Mouse (Mus musculus): ENCODE measurements around the gene Ciita. TPM values are rescaled to one million over a fixed set of nuclear protein-coding genes. Genes with fewer than 3 reads are reported as not detected.

Gene Ciita
- polyA plus RNA-seq (2015; fragmentation: Nextera tagmentation; extraction: Ambion mirVana): 1.7 and 2.7 TPM in 2 replicates

DNA sequence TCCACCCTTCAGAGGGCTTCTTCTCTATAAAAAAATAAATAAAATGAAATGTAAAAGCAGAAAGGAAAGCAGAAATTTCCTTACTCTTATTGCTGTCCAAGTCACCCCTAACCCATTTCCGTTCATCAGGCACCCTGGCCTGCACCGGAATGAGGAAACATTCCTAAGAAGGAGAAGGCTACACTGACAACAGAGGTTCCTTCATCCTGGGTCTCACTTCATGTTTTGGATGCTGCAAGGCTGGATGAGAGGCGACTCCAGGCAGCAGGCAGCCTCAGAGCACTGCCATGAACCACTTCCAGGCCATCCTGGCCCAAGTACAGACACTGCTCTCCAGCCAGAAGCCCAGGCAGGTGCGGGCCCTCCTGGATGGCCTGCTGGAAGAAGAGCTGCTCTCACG, at the start of gene Ciita:
Gene Ciita, plus strand, starts transcription at position 203 of the 400 bp plus-strand sequence.
- Histone ChIP-seq H3K27me3 (ENCODE audit: control insufficient read depth, insufficient read depth, low read length) (no peaks in the 10 kb centered on the region; the same call in 1 of the 2 replicates), H3K9me3 (replicated peaks; ENCODE audit: control insufficient read depth, low read length) (no peaks in the 10 kb centered on the region), H3K4me1 (ENCODE audit: control insufficient read depth, insufficient read depth, low read length) (no peaks in the 10 kb centered on the region), H3K27ac (ENCODE audit: low read length) (no peak within 1 kb of the TSS), H3K36me3 (ENCODE audit: control insufficient read depth, insufficient read depth) (no peaks in the 10 kb centered on the region), H3K4me2 (ENCODE audit: low read depth, low read length) (no peak within 1 kb of the TSS), H3K4me3 (ENCODE audit: low read length) (no peak within 1 kb of the TSS), H3K9ac (ENCODE audit: low read length) (no peak within 1 kb of the TSS)
- ATAC-seq (replicated peaks; ENCODE audit: extremely low read depth, insufficient read depth, low FRiP score): no peak
- WGBS: 72% methylated on average over 5 of the region's 5 CpGs

GRCm38 (mm10) chr16:10431911-10432310, 47.9 kb upstream of the Ciita start:
- Histone ChIP-seq H3K4me1 (ENCODE audit: control insufficient read depth, insufficient read depth, low read length) (no peaks in the 10 kb centered on the region), H3K9ac (ENCODE audit: low read length) (no peak overlapping the region), H3K27ac (ENCODE audit: low read length) (no peak overlapping the region), H3K4me3 (ENCODE audit: low read length) (no peak overlapping the region), H3K9me3 (replicated peaks; ENCODE audit: control insufficient read depth, low read length) (no peaks in the 10 kb centered on the region), H3K36me3 (ENCODE audit: control insufficient read depth, insufficient read depth) (no peaks in the 10 kb centered on the region), H3K4me2 (ENCODE audit: low read depth, low read length) (no peak overlapping the region), H3K27me3 (ENCODE audit: control insufficient read depth, insufficient read depth, low read length) (no peaks in the 10 kb centered on the region)
- 67% methylated on average over 1 of the region's 1 CpGs for WGBS
- no peak for ATAC-seq (replicated peaks; ENCODE audit: extremely low read depth, insufficient read depth, low FRiP score)

DNA sequence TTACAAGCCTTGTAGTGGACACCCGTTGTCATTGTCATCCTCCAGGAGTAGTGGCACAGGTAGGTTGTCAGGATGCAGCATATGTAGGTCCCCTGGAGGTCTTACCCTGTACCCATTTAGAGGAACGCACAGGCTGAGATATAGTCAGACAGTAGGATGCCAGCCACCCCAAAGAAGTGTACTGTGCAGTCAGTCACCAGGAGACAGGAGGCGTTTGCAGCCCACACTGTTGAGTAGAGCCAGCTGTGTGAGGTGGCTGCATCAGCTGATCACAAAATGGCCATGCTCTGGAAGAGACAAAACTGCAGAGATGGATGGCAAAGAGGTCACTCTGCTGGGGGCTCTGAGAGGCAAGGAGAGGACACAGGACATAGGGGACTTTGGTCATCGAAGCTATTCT, 47.5 kb upstream of the Ciita start:
- H3K36me3 ChIP-seq (ENCODE audit: control insufficient read depth, insufficient read depth): no peaks in the 10 kb centered on the region
- no peak for ATAC-seq (replicated peaks; ENCODE audit: extremely low read depth, insufficient read depth, low FRiP score)
- no peak overlapping the region for H3K9ac ChIP-seq (ENCODE audit: low read length)
- H3K27ac ChIP-seq (ENCODE audit: low read length): no peak overlapping the region
- no peaks in the 10 kb centered on the region for H3K27me3 ChIP-seq (ENCODE audit: control insufficient read depth, insufficient read depth, low read length)
- WGBS: 79% methylated on average over 4 of the region's 4 CpGs
- no peaks in the 10 kb centered on the region for H3K9me3 ChIP-seq (replicated peaks; ENCODE audit: control insufficient read depth, low read length)
- no peak overlapping the region for H3K4me3 ChIP-seq (ENCODE audit: low read length)
- H3K4me1 ChIP-seq (ENCODE audit: control insufficient read depth, insufficient read depth, low read length): no peaks in the 10 kb centered on the region
- H3K4me2 ChIP-seq (ENCODE audit: low read depth, low read length): no peak overlapping the region

DNA sequence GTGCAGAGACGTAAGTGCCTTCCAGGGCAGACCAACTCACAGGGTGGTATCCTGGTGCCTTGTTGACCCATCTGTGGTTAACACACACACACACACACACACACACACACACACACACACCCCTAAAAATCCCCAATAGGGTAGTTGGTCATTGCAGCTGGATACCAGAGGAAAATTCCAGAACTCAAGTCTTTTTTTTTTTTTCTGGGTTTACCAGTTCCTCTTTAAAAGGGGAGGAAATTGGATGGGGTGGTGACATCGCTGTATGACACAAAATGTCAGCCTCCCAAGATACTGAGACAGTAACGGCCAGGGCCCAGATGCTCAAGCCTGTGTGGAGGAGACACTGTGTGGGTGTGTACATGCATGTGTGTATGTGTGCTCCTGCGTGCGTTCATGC, 46.5 kb upstream of the Ciita start:
- H3K4me1 ChIP-seq (ENCODE audit: control insufficient read depth, insufficient read depth, low read length): no peaks in the 10 kb centered on the region
- WGBS: 79% methylated on average over 5 of the region's 5 CpGs
- H3K4me3 ChIP-seq (ENCODE audit: low read length): no peak overlapping the region
- H3K4me2 ChIP-seq (ENCODE audit: low read depth, low read length): no peak overlapping the region
- no peak overlapping the region for H3K27ac ChIP-seq (ENCODE audit: low read length)
- H3K9ac ChIP-seq (ENCODE audit: low read length): no peak overlapping the region
- ATAC-seq (replicated peaks; ENCODE audit: extremely low read depth, insufficient read depth, low FRiP score): no peak
- no peaks in the 10 kb centered on the region for H3K36me3 ChIP-seq (ENCODE audit: control insufficient read depth, insufficient read depth)
- no peaks in the 10 kb centered on the region for H3K9me3 ChIP-seq (replicated peaks; ENCODE audit: control insufficient read depth, low read length)
- no peaks in the 10 kb centered on the region for H3K27me3 ChIP-seq (ENCODE audit: control insufficient read depth, insufficient read depth, low read length)

DNA sequence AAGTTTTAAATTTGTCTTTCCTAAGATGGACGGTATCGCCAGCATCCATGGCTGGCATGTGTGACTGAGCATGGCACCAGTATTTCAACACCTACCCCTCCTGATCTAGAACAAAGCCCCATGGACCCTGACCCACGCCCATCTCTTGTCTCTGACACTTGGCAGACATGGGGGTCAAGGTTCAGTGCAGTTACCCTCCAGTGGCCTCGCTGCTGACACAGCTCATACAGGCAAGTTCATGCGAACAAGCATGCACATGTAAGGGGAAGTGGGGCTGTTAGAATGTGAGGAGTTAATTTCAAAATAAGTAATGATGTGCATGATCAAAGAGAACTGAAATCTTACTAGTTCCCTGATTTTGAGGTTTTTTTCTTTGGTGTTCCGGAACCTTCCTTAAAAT, 43.7 kb upstream of the Ciita start:
- H3K36me3 ChIP-seq (ENCODE audit: control insufficient read depth, insufficient read depth): no peaks in the 10 kb centered on the region
- no peak overlapping the region for H3K4me2 ChIP-seq (ENCODE audit: low read depth, low read length)
- H3K9me3 ChIP-seq (replicated peaks; ENCODE audit: control insufficient read depth, low read length): no peaks in the 10 kb centered on the region
- H3K9ac ChIP-seq (ENCODE audit: low read length): no peak overlapping the region
- H3K4me3 ChIP-seq (ENCODE audit: low read length): no peak overlapping the region
- H3K4me1 ChIP-seq (ENCODE audit: control insufficient read depth, insufficient read depth, low read length): no peaks in the 10 kb centered on the region
- no peaks in the 10 kb centered on the region for H3K27me3 ChIP-seq (ENCODE audit: control insufficient read depth, insufficient read depth, low read length)
- 76% methylated on average over 6 of the region's 6 CpGs for WGBS
- no peak overlapping the region for H3K27ac ChIP-seq (ENCODE audit: low read length)
- no peak for ATAC-seq (replicated peaks; ENCODE audit: extremely low read depth, insufficient read depth, low FRiP score)

- Histone ChIP-seq H3K4me2 (ENCODE audit: low read depth, low read length) (no peak overlapping the region), H3K4me3 (ENCODE audit: low read length) (no peak overlapping the region), H3K27ac (ENCODE audit: low read length) (no peak overlapping the region), H3K36me3 (ENCODE audit: control insufficient read depth, insufficient read depth) (no peaks in the 10 kb centered on the region), H3K4me1 (ENCODE audit: control insufficient read depth, insufficient read depth, low read length) (no peaks in the 10 kb centered on the region), H3K27me3 (ENCODE audit: control insufficient read depth, insufficient read depth, low read length) (no peaks in the 10 kb centered on the region), H3K9ac (ENCODE audit: low read length) (no peak overlapping the region), H3K9me3 (replicated peaks; ENCODE audit: control insufficient read depth, low read length) (no peaks in the 10 kb centered on the region)
- WGBS: 78% methylated on average over 5 of the region's 5 CpGs
- ATAC-seq (replicated peaks; ENCODE audit: extremely low read depth, insufficient read depth, low FRiP score): no peak
Measured at GRCm38 (mm10) chr16:10438055-10438454, 41.8 kb upstream of the Ciita start.

DNA sequence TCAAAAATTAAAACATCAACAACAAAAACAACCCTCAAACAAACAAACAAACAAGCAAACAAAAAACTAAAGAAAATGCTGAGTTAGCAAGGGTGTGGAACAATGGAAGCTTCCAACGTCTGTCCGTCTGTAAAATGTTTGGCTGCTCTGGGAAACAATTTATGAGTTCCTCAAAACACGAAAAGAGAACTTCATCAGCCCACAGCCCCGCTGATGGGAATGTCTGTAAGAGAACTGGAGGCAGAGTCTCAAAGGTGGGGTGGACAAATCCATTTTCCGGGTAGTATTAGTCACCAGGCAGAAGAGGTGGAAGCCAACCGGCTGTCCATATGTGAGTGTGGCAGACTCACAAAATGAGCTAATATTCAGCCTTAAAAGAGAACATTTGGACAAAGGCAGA, 38.5 kb upstream of the Ciita start:
- Histone ChIP-seq H3K4me2 (ENCODE audit: low read depth, low read length) (no peak overlapping the region), H3K4me3 (ENCODE audit: low read length) (no peak overlapping the region), H3K9me3 (replicated peaks; ENCODE audit: control insufficient read depth, low read length) (no peaks in the 10 kb centered on the region), H3K9ac (ENCODE audit: low read length) (no peak overlapping the region), H3K36me3 (ENCODE audit: control insufficient read depth, insufficient read depth) (no peaks in the 10 kb centered on the region), H3K27ac (ENCODE audit: low read length) (no peak overlapping the region), H3K27me3 (ENCODE audit: control insufficient read depth, insufficient read depth, low read length) (no peaks in the 10 kb centered on the region), H3K4me1 (ENCODE audit: control insufficient read depth, insufficient read depth, low read length) (no peaks in the 10 kb centered on the region)
- ATAC-seq (replicated peaks; ENCODE audit: extremely low read depth, insufficient read depth, low FRiP score): no peak
- 79% methylated on average over 6 of the region's 6 CpGs for WGBS

- no peak for ATAC-seq (replicated peaks; ENCODE audit: extremely low read depth, insufficient read depth, low FRiP score)
- Histone ChIP-seq H3K36me3 (ENCODE audit: control insufficient read depth, insufficient read depth) (no peaks in the 10 kb centered on the region), H3K9me3 (replicated peaks; ENCODE audit: control insufficient read depth, low read length) (no peaks in the 10 kb centered on the region), H3K4me1 (ENCODE audit: control insufficient read depth, insufficient read depth, low read length) (no peaks in the 10 kb centered on the region), H3K4me2 (ENCODE audit: low read depth, low read length) (no peak overlapping the region), H3K4me3 (ENCODE audit: low read length) (no peak overlapping the region), H3K9ac (ENCODE audit: low read length) (no peak overlapping the region), H3K27me3 (ENCODE audit: control insufficient read depth, insufficient read depth, low read length) (no peaks in the 10 kb centered on the region), H3K27ac (ENCODE audit: low read length) (no peak overlapping the region)
- WGBS: 74% methylated on average over 4 of the region's 4 CpGs
Measured at GRCm38 (mm10) chr16:10441761-10442160, 38.1 kb upstream of the Ciita start.

GRCm38 (mm10) chr16:10443723-10444122, 36.1 kb upstream of the Ciita start:
- Histone ChIP-seq H3K27me3 (ENCODE audit: control insufficient read depth, insufficient read depth, low read length) (no peaks in the 10 kb centered on the region), H3K27ac (ENCODE audit: low read length) (no peak overlapping the region), H3K4me2 (ENCODE audit: low read depth, low read length) (no peak overlapping the region), H3K4me1 (ENCODE audit: control insufficient read depth, insufficient read depth, low read length) (no peaks in the 10 kb centered on the region), H3K9me3 (replicated peaks; ENCODE audit: control insufficient read depth, low read length) (no peaks in the 10 kb centered on the region), H3K4me3 (ENCODE audit: low read length) (no peak overlapping the region), H3K36me3 (ENCODE audit: control insufficient read depth, insufficient read depth) (no peaks in the 10 kb centered on the region), H3K9ac (ENCODE audit: low read length) (no peak overlapping the region)
- ATAC-seq (replicated peaks; ENCODE audit: extremely low read depth, insufficient read depth, low FRiP score): no peak

Data from heart, embryonic 16.5 days (tissue).